Mouse (Mus musculus): ENCODE results near the gene Esp16.
"Not testable (repeated sequence)": the region's sequence is repeated elsewhere in the genome, so short reads cannot be mapped to it uniquely, and the experiment has no call there.

GRCm38 (mm10) chr17:39535842-39536241, at the start of gene Esp16:
- not testable (repeated sequence) for TF ChIP-seq POLR2A (IDR thresholded peaks at IDR 0.05; ENCODE audit: low read depth, low read length); CTCF (IDR thresholded peaks at IDR 0.05; ENCODE audit: borderline replicate concordance, insufficient read depth, low read length)

Measured in embryonic fibroblast, embryonic 13.5 days (primary cell).